Mouse (Mus musculus): ENCODE measurements around the gene Rnase12. TPM values are rescaled to one million over a fixed set of nuclear protein-coding genes. Genes with fewer than 3 reads are reported as not detected.

Gene Rnase12
- polyA plus RNA-seq (2017; shearing (Covaris generic)): not detected

GRCm38 (mm10) chr14:51057401-51057831 is at the start of gene Rnase12:
TSS of gene Rnase12 (minus strand) at chr14:51057661.

GRCm38 (mm10) chr14:51090921-51091900 is 33.8 kb upstream of the Rnase12 start, which contains the start of the genes Rnase4 and Ang:
TSS of gene Rnase4 (plus strand) at chr14:51091077.
TSS of gene Ang (plus strand) at chr14:51091150.

GRCm38 (mm10) chr14:51074335-51074734 is 16.9 kb upstream of the Rnase12 start, which contains the start of gene Olfr750:
TSS of gene Olfr750 (minus strand) at chr14:51074435.

DNA sequence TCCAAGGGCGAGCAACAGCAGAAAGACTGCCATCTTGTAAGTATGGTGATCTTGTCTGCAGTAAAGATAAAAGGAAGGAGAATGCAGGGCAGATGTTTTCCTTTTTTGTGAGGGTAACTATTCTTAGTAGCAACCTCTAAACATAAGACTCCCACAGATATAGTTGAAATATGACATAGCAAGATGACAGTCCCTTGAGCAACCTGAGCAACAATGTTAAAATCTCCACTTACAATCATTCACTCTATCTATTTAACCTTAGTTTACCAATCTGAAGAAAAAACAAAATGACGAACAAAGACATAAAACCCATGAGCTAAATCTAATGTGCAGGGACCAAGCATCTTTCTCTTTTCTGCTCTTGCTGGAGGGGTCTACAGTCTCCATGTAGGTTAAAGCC is 7.4 kb downstream of the Rnase12 start, which contains the start of gene Rnase11:
TSS of gene Rnase11 (minus strand) at position 101 of the 400 bp plus-strand sequence.

DNA sequence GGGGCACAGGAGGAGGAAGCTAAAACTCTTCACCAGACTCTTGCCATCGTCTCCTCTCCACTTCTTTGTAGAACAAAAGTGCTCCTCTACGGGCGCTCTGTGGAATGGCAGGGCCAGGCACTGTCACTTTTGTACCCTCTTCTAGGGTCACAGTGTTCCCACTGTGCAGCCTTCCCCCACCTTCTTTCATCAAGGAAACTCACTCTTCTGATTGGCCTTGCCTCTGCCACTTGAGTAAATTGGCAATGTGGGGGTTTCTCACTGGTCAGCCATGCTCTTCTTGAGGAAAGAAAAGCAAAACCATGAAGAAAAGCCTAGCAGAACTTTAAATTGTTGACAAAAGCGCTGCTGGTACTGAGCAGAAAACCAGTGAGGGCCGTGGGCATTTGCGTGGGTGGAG is 15.7 kb downstream of the Rnase12 start, which contains the start of gene Rnase9:
TSS of gene Rnase9 (minus strand) at position 101 of the 400 bp plus-strand sequence.

GRCm38 (mm10) chr14:51007152-51007801 is 50.2 kb downstream of the Rnase12 start, which contains the start of gene Rnase10:
TSS of gene Rnase10 (plus strand) at chr14:51007751.

Other genes with a start within 250 kb of the Rnase12 start
- gene Ccnb1ip1, start 249.9 kb downstream of the Rnase12 start, polyA plus RNA-seq (2017; shearing (Covaris generic)): not detected
- 83.4 TPM for gene Parp2, start 249.8 kb downstream of the Rnase12 start, polyA plus RNA-seq (2017; shearing (Covaris generic))
- 27.8 TPM for gene Tep1, start 187.1 kb downstream of the Rnase12 start, polyA plus RNA-seq (2017; shearing (Covaris generic))
- gene Klhl33, start 160.2 kb downstream of the Rnase12 start, polyA plus RNA-seq (2017; shearing (Covaris generic)): 0.05 TPM
- gene Osgep, start 132.8 kb downstream of the Rnase12 start, polyA plus RNA-seq (2017; shearing (Covaris generic)): 94.6 TPM
- 66.3 TPM for gene Apex1, start 132.7 kb downstream of the Rnase12 start, polyA plus RNA-seq (2017; shearing (Covaris generic))
- gene Pip4p1, start 126.8 kb downstream of the Rnase12 start, polyA plus RNA-seq (2017; shearing (Covaris generic)): 8.1 TPM
- 80.7 TPM for gene Pnp, start 126.6 kb downstream of the Rnase12 start, polyA plus RNA-seq (2017; shearing (Covaris generic))
- gene Gm49342, start 113.1 kb downstream of the Rnase12 start, polyA plus RNA-seq (2017; shearing (Covaris generic)): not detected
- 0.83 TPM for gene Pnp2, start 101.7 kb downstream of the Rnase12 start, polyA plus RNA-seq (2017; shearing (Covaris generic))
- not detected for gene Rnase10, start 49.9 kb downstream of the Rnase12 start, polyA plus RNA-seq (2017; shearing (Covaris generic))
- not detected for gene Rnase9, start 15.8 kb downstream of the Rnase12 start, polyA plus RNA-seq (2017; shearing (Covaris generic))
- gene Rnase11, start 7.5 kb downstream of the Rnase12 start, polyA plus RNA-seq (2017; shearing (Covaris generic)): not detected
- gene Olfr750, start 16.8 kb upstream of the Rnase12 start, polyA plus RNA-seq (2017; shearing (Covaris generic)): not detected
- gene Rnase4, start 33.4 kb upstream of the Rnase12 start, polyA plus RNA-seq (2017; shearing (Covaris generic)): 22.8 TPM
- 4.4 TPM for gene Ang, start 33.5 kb upstream of the Rnase12 start, polyA plus RNA-seq (2017; shearing (Covaris generic))
- gene Eddm3b, start 56.8 kb upstream of the Rnase12 start, polyA plus RNA-seq (2017; shearing (Covaris generic)): not detected
- gene Rnase6, start 66.2 kb upstream of the Rnase12 start, polyA plus RNA-seq (2017; shearing (Covaris generic)): 1.2 TPM
- gene Rnase1, start 89.1 kb upstream of the Rnase12 start, polyA plus RNA-seq (2017; shearing (Covaris generic)): not detected
- gene Rnase2b, start 104.6 kb upstream of the Rnase12 start, polyA plus RNA-seq (2017; shearing (Covaris generic)): not detected
- gene Ang2, start 141.5 kb upstream of the Rnase12 start, polyA plus RNA-seq (2017; shearing (Covaris generic)): not detected
- gene Ear14, start 145.7 kb upstream of the Rnase12 start, polyA plus RNA-seq (2017; shearing (Covaris generic)): not detected
- not detected for gene Rnase2a, start 198.5 kb upstream of the Rnase12 start, polyA plus RNA-seq (2017; shearing (Covaris generic))

All from activated CD4-positive, CD25-positive, alpha-beta regulatory T cell, adult 9 weeks (primary cell).